In the genomic region with DNA sequence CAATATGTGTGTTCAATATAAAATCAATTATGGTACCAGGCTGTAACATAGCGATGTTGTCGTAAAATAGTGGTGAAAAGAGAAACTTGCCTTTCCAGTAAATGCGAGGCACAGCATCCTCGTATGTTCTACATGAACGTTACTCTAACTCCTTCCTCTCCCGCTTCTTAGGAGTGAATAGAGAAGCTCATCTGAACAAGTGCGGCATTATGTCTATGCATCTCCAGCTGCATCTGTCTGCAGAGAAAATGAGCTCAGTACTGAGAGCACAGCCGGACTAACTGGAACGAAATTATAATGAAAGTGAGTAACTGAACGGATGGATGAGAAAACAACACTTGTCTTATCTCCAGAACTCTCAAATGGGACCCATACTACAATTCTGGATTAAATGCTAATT, we compare ENCODE assay signal across 28 mouse cellular contexts.
A peak's percentile ranks its signal among the peaks of the same experiment; 100 is the strongest.
DNase-seq lines count a peak whose midpoint lies in the region; ATAC-seq lines count a peak whose summit lies in the region.
"Had no signal": no experiment of that assay in that cellular context is flagged by ENCODE, and none has a peak within 500 bp of the region (broad histone marks: within the 10 kb centered on the region; RNA-seq: fewer than 3 reads in every experiment).

No protein-coding gene starts in this region.

- no peak overlapping the region for H3K27ac ChIP-seq in neural tube, embryonic 15.5 days (replicated peaks)
- H3K27ac ChIP-seq: embryonic facial prominence, embryonic 10.5 days; embryonic facial prominence, embryonic 13.5 days; forebrain, embryonic 12.5 days; heart, adult 2 months; heart, embryonic 10.5 days; heart, embryonic 13.5 days; hindbrain, embryonic 14.5 days; hindbrain, postnatal 0 days had no signal

- H3K9me3 ChIP-seq in neural tube, embryonic 15.5 days (replicated peaks) = no peaks in the 10 kb centered on the region
- H3K9me3 ChIP-seq: embryonic facial prominence, embryonic 10.5 days; embryonic facial prominence, embryonic 13.5 days; forebrain, embryonic 12.5 days; heart, embryonic 10.5 days; heart, embryonic 13.5 days had no signal

- peak; percentile 57; the same call in 1 of the 2 replicates for ATAC-seq in neural tube, embryonic 15.5 days (ENCODE audit: low FRiP score)
- ATAC-seq: CD4-positive, CD25-positive, alpha-beta regulatory T cell, adult 4 months; forebrain, embryonic 16.5 days; hindbrain, postnatal 0 days; inflammation-experienced regulatory T-cells, adult 6 months had no signal

- H3K9ac ChIP-seq in neural tube, embryonic 15.5 days (replicated peaks) = no peak overlapping the region
- H3K9ac ChIP-seq: embryonic facial prominence, embryonic 13.5 days; forebrain, embryonic 12.5 days; heart, embryonic 13.5 days; hindbrain, embryonic 14.5 days had no signal

- H3K4me3 ChIP-seq in neural tube, embryonic 15.5 days (replicated peaks) = no peak overlapping the region
- H3K4me3 ChIP-seq: embryonic facial prominence, embryonic 10.5 days; embryonic facial prominence, embryonic 13.5 days; erythroblast, embryonic 14.5 days; forebrain, embryonic 12.5 days; heart, adult 2 months; heart, embryonic 10.5 days; heart, embryonic 13.5 days had no signal

- WGBS in neural tube, embryonic 15.5 days = 78% methylated on average over 10 of the region's 10 CpGs

- H3K4me1 ChIP-seq in neural tube, embryonic 15.5 days = no peaks in the 10 kb centered on the region
- H3K4me1 ChIP-seq: embryonic facial prominence, embryonic 10.5 days; embryonic facial prominence, embryonic 13.5 days; heart, embryonic 10.5 days; heart, embryonic 13.5 days had no signal

- H3K36me3 ChIP-seq in neural tube, embryonic 15.5 days = no peaks in the 10 kb centered on the region
- H3K36me3 ChIP-seq: embryonic facial prominence, embryonic 10.5 days; embryonic facial prominence, embryonic 13.5 days; forebrain, embryonic 12.5 days; heart, embryonic 10.5 days; heart, embryonic 13.5 days had no signal

- no peak overlapping the region for H3K4me2 ChIP-seq in neural tube, embryonic 15.5 days
- H3K4me2 ChIP-seq: embryonic facial prominence, embryonic 13.5 days; forebrain, embryonic 12.5 days; heart, embryonic 13.5 days; hindbrain, embryonic 14.5 days had no signal

- DNase-seq in frontal cortex, adult 2 months (ENCODE audit: extremely low spot score in 1 of 2, low spot score in 1 of 2) = peak; percentile 1 to 8
- DNase-seq in frontal cortex, postnatal 10 days (ENCODE audit: low spot score in 2 of 2) = no peak
- DNase-seq in neural tube, embryonic 10.5 days (ENCODE audit: extremely low spot score, low spot score) = no peak
- DNase-seq in brain, adult 2 months (ENCODE audit: low read depth, low spot score) = peak; percentile 23
- DNase-seq in gastrocnemius, postnatal 4 days (ENCODE audit: low spot score in 2 of 2) = no peak
- DNase-seq: adrenal gland, adult 2 months; adrenal gland, postnatal 14 days; cerebellum, adult 11-12 months; cerebellum, adult 8-10 months; cerebellum, postnatal 10 days; cerebellum, postnatal 36 days; embryo, embryonic 11 days; gastrocnemius, postnatal 25 days; heart, adult 2 months; heart, postnatal 14 days; heart, postnatal 4 days had no signal

- H3K27me3 ChIP-seq in neural tube, embryonic 15.5 days (replicated peaks) = no peaks in the 10 kb centered on the region
- H3K27me3 ChIP-seq: embryonic facial prominence, embryonic 13.5 days; forebrain, embryonic 12.5 days; heart, embryonic 13.5 days had no signal

Comparison
In these comparisons a context has a peak if more than half of its experiments do, and no peak if none do; other contexts are left out.
1. DNase-seq: peak in frontal cortex, adult 2 months (2 of 2) and brain, adult 2 months (single experiment); none in frontal cortex, postnatal 10 days (0 of 2), neural tube, embryonic 10.5 days (single experiment) and gastrocnemius, postnatal 4 days (0 of 2).